Mouse (Mus musculus) thymus, adult 18-20 months (tissue): Measurements from ENCODE around the gene Gstm3.

Source experiments
- DNase-seq, 2 experiments: peaks; one replicate each; pipeline ENCODE4 v3.0.0; 2022; ENCODE audit warnings: mixed read lengths in 2 of 2

Gstm3 gene

DNA sequence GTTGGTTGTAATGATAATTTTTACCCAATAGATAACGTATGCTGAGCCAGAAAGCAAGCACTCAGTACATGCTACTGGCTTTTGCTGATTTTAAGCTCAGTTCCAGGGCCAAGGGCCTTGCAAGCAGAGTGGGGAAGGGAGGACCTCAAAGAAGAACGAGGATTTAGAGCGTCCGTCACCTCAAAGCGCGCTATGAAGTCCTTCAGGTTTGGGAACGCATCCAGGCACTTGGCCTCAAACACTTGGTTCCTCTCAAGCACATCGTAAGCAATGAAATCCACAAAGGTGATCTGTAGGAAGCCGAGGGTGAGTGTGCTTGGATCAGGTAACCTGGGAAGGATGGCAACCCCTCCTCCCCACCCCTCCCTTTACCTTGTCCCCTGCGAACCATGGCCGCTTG is 40.4 kb downstream of the Gstm3 start:
- DNase-seq = no peak

DNA sequence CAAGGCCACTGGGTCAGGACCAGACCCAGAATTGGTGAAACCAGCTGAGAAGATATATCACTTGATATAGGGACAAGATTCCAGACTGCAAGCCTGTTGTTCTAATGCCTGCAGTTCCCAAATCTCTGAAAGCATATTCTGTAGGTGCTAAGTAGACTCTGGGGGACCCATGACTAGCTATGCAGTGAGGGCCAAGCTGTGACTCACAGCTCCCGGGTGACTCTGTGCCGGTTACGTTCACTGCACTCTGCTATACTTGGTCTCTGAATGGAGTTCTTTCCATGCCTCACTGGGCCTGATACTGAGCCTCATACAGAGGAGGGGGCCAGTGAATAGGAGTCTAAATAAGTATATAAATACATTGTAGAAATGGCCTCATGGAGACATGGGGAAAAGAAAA is 41.2 kb downstream of the Gstm3 start:
- no peak for DNase-seq

DNA sequence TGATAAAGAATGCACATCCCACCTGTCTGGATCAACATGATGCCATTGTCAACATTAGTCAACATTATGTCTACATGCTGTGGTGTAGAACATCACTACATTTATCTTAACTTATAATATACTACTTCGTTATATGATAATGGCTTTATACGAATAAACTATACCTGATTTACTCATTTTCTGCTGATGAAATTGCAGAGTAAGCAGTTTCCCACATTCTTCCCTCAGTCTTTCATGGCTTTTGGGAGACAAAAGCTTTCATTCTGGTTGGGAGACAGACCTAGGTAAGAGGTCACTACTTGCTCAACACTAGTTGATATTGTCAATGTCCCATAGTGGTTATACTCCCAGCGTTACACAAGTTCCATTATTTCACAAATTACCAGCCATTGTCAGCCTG is 43.7 kb downstream of the Gstm3 start:
- no peak for DNase-seq

DNA sequence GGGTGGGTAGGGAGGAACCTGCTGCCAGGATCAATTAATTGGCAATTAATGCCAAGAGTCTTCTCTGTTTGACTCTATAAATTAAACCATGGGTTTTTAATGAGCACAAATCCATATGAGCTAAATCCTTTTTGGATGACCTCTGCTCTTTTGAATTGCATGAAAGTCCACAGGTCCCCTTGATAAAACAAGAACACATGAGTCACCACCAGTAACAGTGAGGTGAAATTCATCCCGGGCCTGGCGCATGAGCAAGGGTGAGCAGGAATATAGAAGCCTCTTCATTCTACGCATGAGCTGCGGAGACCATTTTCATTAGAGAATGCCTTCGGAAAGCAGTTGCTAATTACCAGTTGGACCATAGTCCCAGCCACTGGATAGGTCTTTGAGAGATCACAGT is 48.7 kb downstream of the Gstm3 start:
- DNase-seq = no peak

DNA sequence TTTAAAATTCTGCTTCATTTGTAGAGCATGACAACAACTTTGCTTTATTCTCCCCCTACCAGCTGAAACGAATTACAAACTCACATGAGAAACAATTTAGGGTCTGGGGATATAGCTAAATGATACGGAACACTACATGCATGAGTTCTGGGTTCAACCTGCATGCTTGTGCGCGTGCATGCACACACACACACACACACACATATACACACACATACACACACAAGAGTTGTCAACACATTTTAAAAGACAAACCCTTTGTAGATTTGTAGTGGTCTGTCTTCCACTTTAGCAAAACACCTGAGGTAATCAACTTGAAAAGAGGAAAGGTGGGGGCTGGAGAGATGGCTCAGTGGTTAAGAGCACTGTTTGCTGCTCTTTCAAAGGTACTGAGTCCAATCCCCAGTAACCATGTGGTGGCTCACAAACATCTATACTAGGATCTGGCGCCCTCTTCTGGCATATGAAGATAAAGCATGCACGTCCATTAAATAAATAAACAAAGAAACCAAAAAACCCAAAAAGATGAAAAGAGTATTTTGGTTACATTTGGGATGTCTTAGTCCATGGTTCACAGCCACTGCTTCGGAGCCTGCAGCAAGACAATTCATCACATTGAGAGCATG is 51.2 kb downstream of the Gstm3 start:
- no peak for DNase-seq

DNA sequence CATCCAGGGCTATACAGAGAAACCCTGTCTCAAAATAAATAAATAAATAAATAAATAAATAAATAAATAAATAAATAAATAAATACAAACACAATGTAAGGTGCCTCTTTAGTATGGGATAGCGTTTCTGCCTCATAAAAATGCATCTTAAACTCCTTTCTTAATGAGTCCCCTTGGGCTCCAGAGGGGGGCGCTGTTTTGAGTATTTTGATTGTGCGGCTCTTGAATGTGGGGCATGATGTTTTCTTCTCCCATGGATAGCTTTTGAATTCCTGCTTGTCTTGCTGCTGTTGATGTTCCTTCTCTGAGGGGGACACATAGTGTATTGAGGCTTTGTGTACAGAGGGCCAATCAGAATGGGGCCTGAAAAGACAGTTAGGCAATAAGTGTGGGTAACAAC is 52.0 kb downstream of the Gstm3 start:
- no peak for DNase-seq

DNA sequence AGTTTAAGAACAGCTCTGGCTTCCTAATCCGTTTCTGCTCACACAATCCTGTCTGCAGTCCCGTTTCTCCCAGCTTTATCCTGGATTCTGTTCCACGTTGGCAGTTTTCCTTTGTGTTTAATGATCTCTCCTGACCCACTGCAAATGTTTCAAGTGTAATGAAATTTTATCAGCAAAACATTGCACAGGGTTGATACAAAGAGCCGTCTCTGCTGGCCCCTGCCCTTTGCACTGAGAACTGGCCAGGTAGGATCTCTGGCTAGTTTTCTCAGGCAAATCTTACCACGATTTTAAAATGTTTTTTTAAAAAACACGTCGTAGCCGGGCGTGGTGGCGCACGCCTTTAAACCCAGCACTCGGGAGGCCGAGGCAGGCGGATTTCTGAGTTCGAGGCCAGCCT is 52.4 kb downstream of the Gstm3 start:
- DNase-seq = no peak
